Mouse (Mus musculus): ENCODE data around the gene Tmem158.

DNA sequence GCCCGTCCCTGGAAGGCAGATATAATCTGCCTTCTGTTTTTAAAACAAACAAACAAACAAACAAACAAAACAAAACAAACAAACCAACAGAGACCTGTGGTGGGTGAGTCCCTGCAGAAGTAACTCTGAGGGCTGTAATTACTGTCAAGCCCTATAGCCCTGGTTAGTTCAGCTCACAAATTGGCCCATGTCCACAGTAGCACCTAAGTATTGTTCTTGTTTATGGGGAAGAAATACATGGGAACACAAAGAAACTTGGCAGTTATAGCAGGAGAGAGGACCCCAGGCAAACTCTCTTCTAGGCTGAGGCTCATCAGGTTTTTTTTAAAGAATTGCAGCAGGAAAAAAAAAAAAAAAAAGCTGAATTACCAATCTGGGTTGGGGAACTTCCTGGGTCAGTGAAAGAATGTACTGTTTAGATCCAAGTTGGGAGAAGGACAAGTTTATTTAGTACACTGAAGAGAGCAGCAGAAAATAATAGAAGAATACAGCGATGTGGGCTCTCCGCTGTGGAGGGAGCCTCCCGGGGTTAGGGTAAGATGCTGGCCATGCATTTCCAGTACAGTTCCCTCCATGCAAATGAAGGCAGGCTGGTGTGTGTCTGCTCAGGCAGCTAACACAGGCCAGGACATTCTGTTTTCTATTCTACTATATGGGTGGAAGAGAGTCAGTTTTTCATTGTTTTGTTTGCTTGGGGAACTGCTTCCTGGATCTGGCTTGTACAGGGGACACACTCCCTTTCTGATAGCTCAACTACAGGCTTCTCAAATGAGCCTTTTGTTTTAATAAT, 22.1 kb downstream of the Tmem158 start:
- TF ChIP-seq CTCF (IDR thresholded peaks at IDR 0.05; ENCODE audit: borderline replicate concordance, insufficient read depth, low read length) (no peak), POLR2A (IDR thresholded peaks at IDR 0.05; ENCODE audit: low read depth, low read length) (no peak; the same call in 1 of the 2 replicates)
